Mouse (Mus musculus) heart, embryonic 13.5 days (tissue): ENCODE data around the gene Praf2. TPM values are rescaled to one million over a fixed set of nuclear protein-coding genes. Genes with fewer than 3 reads are reported as not detected.
"Not testable (repeated sequence)": the region's sequence is repeated elsewhere in the genome, so short reads cannot be mapped to it uniquely, and the experiment has no call there.

Experiments used
- ATAC-seq: fragments of 200-750 bp; cut with Nextera tagmentation; 2 replicates; pipeline ENCODE4 v1.8.0; 2017; ENCODE audit warnings: moderate TSS enrichment; ENCODE audit not compliant: insufficient number of reproducible peaks, low FRiP score, low TSS enrichment; ENCODE audit errors: extremely low read depth
- H3K27ac ChIP-seq: fragments of 300-500 bp; sonication (generic); replicated peaks from 2 replicates; pipeline ENCODE4 v1.5.1; 2015; ENCODE audit warnings: moderate library complexity, mild to moderate bottlenecking, inconsistent platforms
- H3K27me3 ChIP-seq: fragments of 300-500 bp; sonication (generic); replicated peaks from 2 replicates; pipeline ENCODE4 v1.6.1; 2015; ENCODE audit warnings: mild to moderate bottlenecking, inconsistent platforms
- H3K36me3 ChIP-seq: fragments of 300-500 bp; sonication (generic); 2 replicates; pipeline ENCODE4 v1.6.1; 2015; ENCODE audit warnings: mild to moderate bottlenecking, inconsistent platforms
- H3K4me1 ChIP-seq: fragments of 300-500 bp; sonication (generic); 2 replicates; pipeline ENCODE4 v1.6.1; 2015; ENCODE audit warnings: inconsistent platforms
- H3K4me2 ChIP-seq: fragments of 300-500 bp; sonication (generic); 2 replicates; pipeline ENCODE4 v1.6.1; 2015; ENCODE audit warnings: inconsistent platforms, mild to moderate bottlenecking, moderate library complexity
- H3K4me3 ChIP-seq: fragments of 300-500 bp; sonication (generic); 2 replicates; pipeline ENCODE4 v1.5.1; 2015; ENCODE audit warnings: moderate library complexity, mild to moderate bottlenecking, inconsistent platforms
- H3K9ac ChIP-seq: fragments of 300-500 bp; sonication (generic); 2 replicates; pipeline ENCODE4 v1.6.1; 2015; ENCODE audit warnings: inconsistent platforms, mild to moderate bottlenecking, moderate library complexity
- H3K9me3 ChIP-seq: fragments of 300-500 bp; sonication (generic); 2 replicates; pipeline ENCODE4 v1.6.1; 2016; ENCODE audit warnings: inconsistent platforms
- WGBS: fragments of 180-500 bp; shearing (Covaris S2); methylation state at CpG from one replicate; pipeline ENCODE4 v1.1.7; 2015; ENCODE audit warnings: mixed read lengths; 5-methylcytosine and 5-hydroxymethylcytosine counted together
- polyA plus RNA-seq: library from polyadenylated mRNA; unstranded; fragments of >200 nt; fragmentation: Nextera tagmentation; extraction: Ambion mirVana; gene quantifications from 2 replicates; pipeline ENCODE4 v1.2.1, GENCODE M21; 2015

The Praf2 gene
- polyA plus RNA-seq, 1 experiment from 2014 or later, result 42.5 TPM

- Histone ChIP-seq H3K4me2 (no peak overlapping the region), H3K27ac (no peak overlapping the region), H3K27me3 (0 out of 2 replicates have a peak, but pooled peaks cover 3% of the 10 kb centered on the region), H3K9ac (no peak overlapping the region), H3K9me3 (no peaks in the 10 kb centered on the region), H3K4me1 (peaks cover 5% of the 10 kb centered on the region; the same call in 1 of the 2 replicates), H3K36me3 (no peaks in the 10 kb centered on the region), H3K4me3 (no peak overlapping the region)
- WGBS, result 67% methylated on average over 14 of the region's 14 CpGs
- ATAC-seq, result no peak
Measured at GRCm38 (mm10) chrX:7739336-7740081, 11.3 kb downstream of the Praf2 start.

- H3K9me3 ChIP-seq, result no peaks in the 10 kb centered on the region
- no peaks in the 10 kb centered on the region for H3K36me3 ChIP-seq
- no peak overlapping the region for H3K27ac ChIP-seq
- no peak for ATAC-seq
- no peak overlapping the region for H3K4me3 ChIP-seq
- H3K4me2 ChIP-seq, result no peak overlapping the region
- no peaks in the 10 kb centered on the region for H3K27me3 ChIP-seq
- H3K9ac ChIP-seq, result no peak overlapping the region
- H3K4me1 ChIP-seq, result peaks cover 5% of the 10 kb centered on the region; the same call in 1 of the 2 replicates
- 43% methylated on average over 10 of the region's 10 CpGs for whole genome bisulfite sequencing
Measured at GRCm38 (mm10) chrX:7740082-7740819, 12.0 kb downstream of the Praf2 start.

DNA sequence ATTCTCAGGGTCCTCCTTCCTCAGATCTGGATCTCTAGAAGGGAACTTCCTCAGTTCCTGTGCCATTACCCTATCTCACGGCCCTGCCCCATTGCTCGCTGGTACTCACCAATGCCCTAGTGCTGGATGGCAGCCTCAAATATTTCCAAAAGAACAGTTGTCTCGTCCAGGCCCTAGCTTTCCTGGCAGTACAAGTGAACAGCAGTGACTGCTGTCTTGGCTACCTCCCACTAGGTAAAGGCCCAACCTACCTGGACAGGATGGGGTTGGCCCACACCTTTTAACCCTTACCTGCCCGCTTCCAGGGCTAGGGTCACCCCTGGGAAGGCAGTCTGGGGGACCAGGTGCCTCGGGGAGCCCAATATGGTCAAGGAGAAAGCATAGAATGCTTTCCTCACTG, 12.9 kb downstream of the Praf2 start:
- Histone ChIP-seq H3K9me3 (no peaks in the 10 kb centered on the region), H3K36me3 (no peaks in the 10 kb centered on the region), H3K4me2 (no peak overlapping the region), H3K27ac (no peak overlapping the region), H3K4me1 (peaks cover 5% of the 10 kb centered on the region; the same call in 1 of the 2 replicates), H3K27me3 (no peaks in the 10 kb centered on the region), H3K9ac (no peak overlapping the region), H3K4me3 (no peak overlapping the region)
- ATAC-seq, result no peak
- 58% methylated on average over 5 of the region's 5 CpGs for WGBS

DNA sequence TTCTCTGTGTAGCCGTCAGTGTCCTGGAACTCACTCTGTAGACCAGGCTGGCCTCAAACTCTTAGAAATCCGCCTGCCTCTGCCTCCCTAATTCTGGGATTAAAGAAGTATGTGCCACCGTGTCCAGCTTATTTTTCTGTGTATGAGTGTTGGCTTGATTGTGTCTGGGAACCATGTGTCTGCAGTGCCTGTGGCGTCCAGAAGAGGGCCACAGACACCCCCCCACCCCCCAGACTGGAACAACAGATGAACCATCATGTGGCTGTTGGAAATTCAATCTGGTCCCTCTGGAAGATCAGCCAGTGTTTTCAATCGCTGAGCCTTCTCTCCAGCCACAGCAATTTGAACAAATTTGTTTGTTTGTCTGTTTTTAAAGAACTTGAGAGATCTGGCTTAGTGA, 15.2 kb downstream of the Praf2 start:
- no peak overlapping the region for H3K4me3 ChIP-seq
- H3K4me2 ChIP-seq, result no peak overlapping the region
- no peaks in the 10 kb centered on the region for H3K36me3 ChIP-seq
- H3K27me3 ChIP-seq, result no peaks in the 10 kb centered on the region
- peaks cover 5% of the 10 kb centered on the region; the same call in 1 of the 2 replicates for H3K4me1 ChIP-seq
- H3K9ac ChIP-seq, result no peak overlapping the region
- no peak for ATAC-seq
- H3K27ac ChIP-seq, result no peak overlapping the region
- 52% methylated on average over 5 of the region's 5 CpGs for WGBS
- H3K9me3 ChIP-seq, result no peaks in the 10 kb centered on the region

DNA sequence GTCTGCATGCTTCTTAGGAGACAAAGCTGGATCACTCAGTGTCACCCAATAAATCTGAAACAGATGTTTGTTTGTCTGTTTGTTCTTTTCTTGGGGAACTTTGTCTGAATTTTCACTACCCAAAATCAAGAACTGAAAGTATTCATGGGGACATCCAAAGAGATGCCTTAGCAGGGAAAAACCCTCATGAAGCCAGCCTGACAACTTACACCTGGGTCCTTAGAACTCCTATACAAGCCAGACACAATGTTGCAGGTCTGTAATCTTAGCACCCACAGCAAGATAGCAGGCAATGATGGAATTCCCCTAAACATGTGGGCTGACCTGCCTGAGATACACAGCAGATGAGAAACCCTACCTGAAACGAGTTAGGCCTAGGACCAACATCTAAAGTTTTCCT, 16.7 kb downstream of the Praf2 start:
- H3K27me3 ChIP-seq, result no peaks in the 10 kb centered on the region
- H3K36me3 ChIP-seq, result no peaks in the 10 kb centered on the region
- WGBS, result 48% methylated on average over 1 of the region's 1 CpGs
- H3K4me2 ChIP-seq, result no peak overlapping the region
- ATAC-seq, result no peak
- no peak overlapping the region for H3K27ac ChIP-seq
- no peak overlapping the region for H3K9ac ChIP-seq
- H3K9me3 ChIP-seq, result no peaks in the 10 kb centered on the region
- peaks cover 5% of the 10 kb centered on the region; the same call in 1 of the 2 replicates for H3K4me1 ChIP-seq
- no peak overlapping the region for H3K4me3 ChIP-seq

DNA sequence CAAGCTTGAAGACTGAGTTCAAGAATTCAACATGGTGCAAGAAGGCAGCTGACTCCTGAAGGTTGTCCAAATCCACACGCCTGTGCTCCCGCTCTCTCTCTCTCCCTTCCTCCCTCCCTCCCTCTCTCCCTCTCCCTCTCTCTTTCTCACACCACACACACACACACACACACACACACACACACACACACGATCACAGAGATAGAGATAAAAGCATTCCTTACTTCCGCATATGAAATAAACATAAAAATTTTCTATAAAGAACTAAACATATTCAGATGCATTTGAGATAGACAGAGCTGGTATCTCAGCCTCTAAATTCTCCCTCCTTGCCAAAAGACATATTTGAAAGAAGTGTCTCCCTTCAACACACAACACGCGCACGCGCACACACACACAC, 17.2 kb downstream of the Praf2 start:
- Histone ChIP-seq H3K4me3 (no peak overlapping the region), H3K27ac (no peak overlapping the region), H3K27me3 (no peaks in the 10 kb centered on the region), H3K36me3 (no peaks in the 10 kb centered on the region), H3K9me3 (no peaks in the 10 kb centered on the region), H3K4me1 (0 out of 2 replicates have a peak, but pooled peaks cover under 1% of the 10 kb centered on the region), H3K4me2 (no peak overlapping the region), H3K9ac (no peak overlapping the region)
- WGBS, result 83% methylated on average over 8 of the region's 8 CpGs
- ATAC-seq, result no peak

GRCm38 (mm10) chrX:7750432-7751116, 22.3 kb downstream of the Praf2 start, which contains the start of gene Ccdc120:
Gene Ccdc120 (minus strand): TSS chrX:7750905.
- Histone ChIP-seq H3K9ac (peak within 1 kb of the TSS; percentile 82), H3K4me3 (peak within 1 kb of the TSS; percentile 71), H3K27ac (no peak within 1 kb of the TSS), H3K27me3 (no peaks in the 10 kb centered on the region), H3K9me3 (no peaks in the 10 kb centered on the region), H3K36me3 (no peaks in the 10 kb centered on the region), H3K4me2 (peak within 1 kb of the TSS; percentile 70), H3K4me1 (no peaks in the 10 kb centered on the region)
- WGBS, result 7% methylated on average over 37 of the region's 56 CpGs
- ATAC-seq, result 0 out of 2 replicates have a peak, but pooled peaks have one; percentile 42

- not testable (repeated sequence) for H3K4me3 ChIP-seq, H3K36me3 ChIP-seq, H3K4me1 ChIP-seq, H3K9ac ChIP-seq, H3K27me3 ChIP-seq, H3K9me3 ChIP-seq, H3K27ac ChIP-seq, ATAC-seq, H3K4me2 ChIP-seq
- 6% methylated on average over 3 of the region's 3 CpGs for WGBS
Measured at GRCm38 (mm10) chrX:7753627-7754026, 25.4 kb downstream of the Praf2 start.

GRCm38 (mm10) chrX:7762137-7762920, 34.1 kb downstream of the Praf2 start, which contains the start of gene Tfe3:
Gene Tfe3 (plus strand): TSS chrX:7762560.
- peaks cover 22% of the 10 kb centered on the region for H3K4me1 ChIP-seq
- peak within 1 kb of the TSS; percentile 84 for H3K27ac ChIP-seq
- no peaks in the 10 kb centered on the region for H3K27me3 ChIP-seq
- H3K4me2 ChIP-seq, result peak within 1 kb of the TSS; percentile 75
- ATAC-seq, result peak; percentile 92
- H3K9me3 ChIP-seq, result no peaks in the 10 kb centered on the region
- peaks cover 13% of the 10 kb centered on the region for H3K36me3 ChIP-seq
- H3K4me3 ChIP-seq, result peak within 1 kb of the TSS; percentile 76
- peak within 1 kb of the TSS; percentile 89 for H3K9ac ChIP-seq
- 16% methylated on average over 38 of the region's 38 CpGs for WGBS

GRCm38 (mm10) chrX:7762921-7763197, 34.6 kb downstream of the Praf2 start:
- Histone ChIP-seq H3K4me1 (peaks cover 22% of the 10 kb centered on the region), H3K27ac (peak overlapping the region; percentile 84), H3K9me3 (no peaks in the 10 kb centered on the region), H3K36me3 (peaks cover 18% of the 10 kb centered on the region), H3K27me3 (no peaks in the 10 kb centered on the region), H3K4me3 (peak overlapping the region; percentile 76), H3K9ac (peak overlapping the region; percentile 89), H3K4me2 (peak overlapping the region; percentile 75)
- WGBS, result 11% methylated on average over 21 of the region's 21 CpGs
- ATAC-seq, result peak; percentile 3; the same call in 1 of the 2 replicates
